Mouse (Mus musculus) cerebellum, postnatal 25 days (tissue): ENCODE results near the gene Gas7.

Experiments
- DNase-seq, 2 experiments: peaks; one replicate each; pipeline ENCODE4 v3.0.0; 2021; ENCODE audit warnings: mixed read lengths in 2 of 2

Gene Gas7

GRCm38 (mm10) chr11:67489647-67490175 lies 34.5 kb downstream of the Gas7 start:
- DNase-seq = peak in 1 of 2 experiments; percentile 22

- no peak for DNase-seq
Measured at GRCm38 (mm10) chr11:67496796-67497195, 41.6 kb downstream of the Gas7 start.

GRCm38 (mm10) chr11:67500115-67500514 lies 44.9 kb downstream of the Gas7 start:
- no peak for DNase-seq

GRCm38 (mm10) chr11:67501468-67502244 lies 46.4 kb downstream of the Gas7 start:
- peak; percentile 65 to 78 for DNase-seq

GRCm38 (mm10) chr11:67509219-67509876 lies 54.1 kb downstream of the Gas7 start:
- no peak for DNase-seq

GRCm38 (mm10) chr11:67510831-67511230 lies 55.6 kb downstream of the Gas7 start:
- DNase-seq = no peak

GRCm38 (mm10) chr11:67513001-67513400 lies 57.8 kb downstream of the Gas7 start:
- DNase-seq = peak in 1 of 2 experiments; percentile 39

GRCm38 (mm10) chr11:67514401-67514800 lies 59.2 kb downstream of the Gas7 start:
- peak in 1 of 2 experiments; percentile 21 for DNase-seq

- no peak for DNase-seq
Measured at GRCm38 (mm10) chr11:67515020-67515911, 60.0 kb downstream of the Gas7 start.

GRCm38 (mm10) chr11:67515912-67516305 lies 60.7 kb downstream of the Gas7 start:
- DNase-seq = no peak

GRCm38 (mm10) chr11:67517748-67518147 lies 62.5 kb downstream of the Gas7 start:
- no peak for DNase-seq

- peak; percentile 65 to 78 for DNase-seq
Measured at GRCm38 (mm10) chr11:67518985-67519384, 63.7 kb downstream of the Gas7 start.

GRCm38 (mm10) chr11:67522671-67523070 lies 67.4 kb downstream of the Gas7 start:
- DNase-seq = no peak

- DNase-seq = no peak
Measured at GRCm38 (mm10) chr11:67523806-67524205, 68.6 kb downstream of the Gas7 start.

GRCm38 (mm10) chr11:67524731-67525130 lies 69.5 kb downstream of the Gas7 start:
- DNase-seq = no peak

- no peak for DNase-seq
Measured at GRCm38 (mm10) chr11:67525841-67526240, 70.6 kb downstream of the Gas7 start.

GRCm38 (mm10) chr11:67526621-67527545 lies 71.6 kb downstream of the Gas7 start:
- DNase-seq = peak in 1 of 2 experiments; percentile 15

GRCm38 (mm10) chr11:67531286-67531685 lies 76.0 kb downstream of the Gas7 start:
- DNase-seq = no peak

GRCm38 (mm10) chr11:67531926-67532565 lies 76.8 kb downstream of the Gas7 start:
- no peak for DNase-seq

- DNase-seq = no peak
Measured at GRCm38 (mm10) chr11:67532728-67533127, 77.5 kb downstream of the Gas7 start.

- no peak for DNase-seq
Measured at GRCm38 (mm10) chr11:67533151-67533550, 77.9 kb downstream of the Gas7 start.
